Mouse (Mus musculus) embryo, embryonic 10.5 days (tissue): Measurements from ENCODE around the gene Actl9.

Source experiments
- DNase-seq: peaks from one replicate; pipeline ENCODE4 v3.0.0-alpha.2; 2015; ENCODE audit warnings: low spot score

Actl9 gene

GRCm38 (mm10) chr17:33432019-33432946 is at the start of gene Actl9:
Gene Actl9 (plus strand): TSS chr17:33432896.
- no peak for DNase-seq

GRCm38 (mm10) chr17:33385705-33386104 is 47.0 kb upstream of the Actl9 start:
- no peak for DNase-seq

- no peak for DNase-seq
These were observed 40.4 kb upstream of the Actl9 start for GRCm38 (mm10) chr17:33392271-33392670.

GRCm38 (mm10) chr17:33394182-33395034 is 38.3 kb upstream of the Actl9 start, which contains the start of gene Zfp101:
Gene Zfp101 (minus strand): TSS chr17:33394641.
- peak; percentile 98 for DNase-seq

GRCm38 (mm10) chr17:33439148-33439547 is 6.5 kb downstream of the Actl9 start:
- peak; percentile 85 for DNase-seq

- no peak for DNase-seq
These were observed 7.2 kb downstream of the Actl9 start for GRCm38 (mm10) chr17:33439922-33440321.

- no peak for DNase-seq
These were observed 8.5 kb downstream of the Actl9 start for GRCm38 (mm10) chr17:33441159-33441558.

- DNase-seq: no peak
These were observed 23.9 kb downstream of the Actl9 start for GRCm38 (mm10) chr17:33456631-33457030.

- no peak for DNase-seq
These were observed 38.5 kb downstream of the Actl9 start for GRCm38 (mm10) chr17:33471206-33471605.
